Mouse (Mus musculus) olfactory bulb, adult 2 months (tissue): ENCODE data around the gene Gm49361.

Experiments used
- CTCF ChIP-seq: fragments of 200-500 bp; IDR thresholded peaks from 2 replicates; pipeline ENCODE4 v1.5.1; 2012; ENCODE audit warnings: low read depth, mild to moderate bottlenecking, low read length, moderate library complexity; ENCODE audit not compliant: insufficient read depth
- POLR2A ChIP-seq: fragments of 200-500 bp; IDR thresholded peaks from 2 replicates; pipeline ENCODE4 v1.6.1; 2012; ENCODE audit warnings: mild to moderate bottlenecking, low read depth, low read length, moderate library complexity; ENCODE audit not compliant: insufficient read depth

DNA sequence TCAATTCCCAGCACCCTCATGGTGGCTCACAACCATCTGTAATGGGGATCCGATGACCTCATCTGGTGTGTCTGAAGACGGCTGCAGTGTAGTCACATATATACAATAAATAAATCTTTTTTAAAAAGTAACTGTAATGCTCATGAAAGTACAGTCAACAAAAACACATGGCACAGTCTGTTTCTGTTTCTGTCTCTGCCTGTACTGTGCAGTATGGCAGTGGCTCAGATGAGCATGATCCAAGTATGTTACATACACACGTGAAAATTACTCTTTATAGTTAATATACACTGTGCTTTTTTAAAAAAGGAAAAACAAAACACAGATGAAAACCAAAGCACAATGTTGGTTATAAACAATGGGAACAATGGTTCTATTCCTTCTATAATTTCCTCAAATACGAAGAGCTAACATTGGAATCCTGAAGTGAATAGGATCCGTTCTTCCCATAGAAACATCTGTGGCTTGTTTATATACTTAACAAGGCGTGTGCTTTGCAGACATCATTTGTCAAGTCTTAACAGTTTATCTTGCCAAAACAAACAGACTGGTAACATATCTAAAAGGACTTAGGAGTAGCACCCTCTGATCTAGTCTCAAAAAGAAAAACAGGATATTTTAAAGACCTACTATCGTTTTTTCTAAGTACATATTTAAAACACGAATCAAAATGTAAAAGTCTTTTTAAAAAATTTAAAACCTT is 139.1 kb downstream of the Gm49361 start:
- no peak for TF ChIP-seq CTCF
- no peak for TF ChIP-seq POLR2A
